Mouse (Mus musculus) liver, embryonic 15.5 days (tissue): ENCODE results near the gene Pde4b. TPM values are rescaled to one million over a fixed set of nuclear protein-coding genes. Genes with fewer than 3 reads are reported as not detected.

Source experiments
- ATAC-seq: fragments of 200-750 bp; cut with Nextera tagmentation; 2 replicates; pipeline ENCODE4 v1.8.0; 2017; ENCODE audit warnings: moderate number of reproducible peaks, mild to moderate bottlenecking, moderate library complexity; ENCODE audit not compliant: insufficient read depth
- H3K27ac ChIP-seq: fragments of 300-500 bp; sonication (generic); replicated peaks from 2 replicates; pipeline ENCODE4 v1.5.1; 2015; ENCODE audit warnings: mild to moderate bottlenecking, inconsistent platforms
- H3K27me3 ChIP-seq: fragments of 300-500 bp; sonication (generic); 2 replicates; pipeline ENCODE4 v1.6.1; 2015; ENCODE audit warnings: mild to moderate bottlenecking, inconsistent platforms
- H3K36me3 ChIP-seq: fragments of 300-500 bp; sonication (generic); replicated peaks from 2 replicates; pipeline ENCODE4 v1.6.1; 2015; ENCODE audit warnings: moderate library complexity, mild to moderate bottlenecking, inconsistent platforms
- H3K4me1 ChIP-seq: fragments of 300-500 bp; sonication (generic); replicated peaks from 2 replicates; pipeline ENCODE4 v1.6.1; 2015; ENCODE audit warnings: inconsistent platforms
- H3K4me2 ChIP-seq: fragments of 300-500 bp; sonication (generic); 2 replicates; pipeline ENCODE4 v1.6.1; 2015; ENCODE audit warnings: moderate library complexity, mild to moderate bottlenecking, inconsistent platforms
- H3K4me3 ChIP-seq: fragments of 300-500 bp; sonication (generic); replicated peaks from 2 replicates; pipeline ENCODE4 v1.5.1; 2015; ENCODE audit warnings: mild to moderate bottlenecking, inconsistent platforms
- H3K9ac ChIP-seq: fragments of 300-500 bp; sonication (generic); 2 replicates; pipeline ENCODE4 v1.6.1; 2015; ENCODE audit warnings: moderate library complexity, mild to moderate bottlenecking, inconsistent platforms
- H3K9me3 ChIP-seq: fragments of 300-500 bp; sonication (generic); replicated peaks from 2 replicates; pipeline ENCODE4 v1.6.1; 2016; ENCODE audit warnings: inconsistent platforms
- WGBS: fragments of 180-500 bp; shearing (Covaris S2); methylation state at CpG from one replicate; pipeline ENCODE4 v1.1.7; 2015; ENCODE audit warnings: mixed read lengths; ENCODE audit not compliant: insufficient replicate concordance; 5-methylcytosine and 5-hydroxymethylcytosine counted together
- polyA plus RNA-seq: library from polyadenylated mRNA; unstranded; fragments of >200 nt; fragmentation: Nextera tagmentation; extraction: Ambion mirVana; gene quantifications from 2 replicates; pipeline ENCODE4 v1.2.1, GENCODE M21; 2015

Pde4b gene
- polyA plus RNA-seq, 1 experiment from 2014 or later = 2.5 TPM

DNA sequence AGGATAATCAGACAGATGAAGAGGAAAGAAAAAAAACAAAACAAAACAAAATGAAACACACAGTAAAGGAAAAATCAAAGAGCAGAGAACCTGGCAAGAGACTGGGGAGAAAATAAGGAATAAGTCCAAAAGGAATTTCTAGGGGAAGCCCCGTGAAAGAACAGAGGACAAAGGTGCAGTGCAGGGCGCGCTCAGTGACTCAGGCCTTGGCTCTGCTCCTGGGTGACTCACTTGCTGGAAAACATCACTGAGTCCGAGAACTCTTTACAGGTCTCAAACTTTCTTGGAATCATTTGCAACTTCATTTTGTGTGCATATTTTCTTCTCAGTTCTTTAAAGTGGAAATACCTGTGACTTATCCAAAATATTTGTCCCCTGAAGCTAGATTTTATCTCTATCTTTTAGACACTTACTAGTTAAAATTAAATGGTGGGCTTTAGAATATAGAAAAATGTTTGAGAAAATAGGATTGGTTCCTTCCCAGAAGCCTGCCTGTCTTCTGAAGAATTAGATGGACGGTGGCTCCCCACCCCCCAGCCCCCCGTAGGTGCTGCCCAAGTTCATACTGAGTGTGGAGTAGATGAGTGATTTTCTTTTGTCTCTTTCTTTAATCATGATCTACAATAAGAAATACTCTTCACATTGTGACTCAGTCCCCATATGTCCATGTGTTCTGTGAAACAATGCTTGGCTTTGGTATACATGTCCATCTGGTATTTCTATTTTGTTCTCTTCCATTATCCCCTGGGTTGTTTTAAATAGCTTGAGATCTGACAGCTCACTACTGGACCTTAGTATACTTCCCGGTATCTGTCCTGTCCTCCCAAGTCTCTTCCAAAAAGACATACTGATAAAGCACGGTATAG is 446.1 kb downstream of the Pde4b start:
- no peak overlapping the region for H3K9ac ChIP-seq
- no peaks in the 10 kb centered on the region for H3K4me1 ChIP-seq
- no peak overlapping the region for H3K4me3 ChIP-seq
- 50% methylated on average over 8 of the region's 8 CpGs for WGBS
- no peak overlapping the region for H3K4me2 ChIP-seq
- H3K36me3 ChIP-seq = no peaks in the 10 kb centered on the region
- no peak for ATAC-seq
- H3K27ac ChIP-seq = 0 out of 2 replicates have a peak overlapping the region, but pooled peaks have one; percentile 2
- no peaks in the 10 kb centered on the region for H3K9me3 ChIP-seq
- no peaks in the 10 kb centered on the region for H3K27me3 ChIP-seq

- 45% methylated on average over 5 of the region's 5 CpGs for WGBS
- Histone ChIP-seq H3K9me3 (no peaks in the 10 kb centered on the region), H3K4me2 (no peak overlapping the region), H3K4me3 (no peak overlapping the region), H3K27me3 (no peaks in the 10 kb centered on the region), H3K9ac (no peak overlapping the region), H3K4me1 (no peaks in the 10 kb centered on the region), H3K27ac (0 out of 2 replicates have a peak overlapping the region, but pooled peaks have one; percentile 2), H3K36me3 (no peaks in the 10 kb centered on the region)
- ATAC-seq = no peak
Observed at GRCm38 (mm10) chr4:102534049-102534730, 446.8 kb downstream of the Pde4b start.

DNA sequence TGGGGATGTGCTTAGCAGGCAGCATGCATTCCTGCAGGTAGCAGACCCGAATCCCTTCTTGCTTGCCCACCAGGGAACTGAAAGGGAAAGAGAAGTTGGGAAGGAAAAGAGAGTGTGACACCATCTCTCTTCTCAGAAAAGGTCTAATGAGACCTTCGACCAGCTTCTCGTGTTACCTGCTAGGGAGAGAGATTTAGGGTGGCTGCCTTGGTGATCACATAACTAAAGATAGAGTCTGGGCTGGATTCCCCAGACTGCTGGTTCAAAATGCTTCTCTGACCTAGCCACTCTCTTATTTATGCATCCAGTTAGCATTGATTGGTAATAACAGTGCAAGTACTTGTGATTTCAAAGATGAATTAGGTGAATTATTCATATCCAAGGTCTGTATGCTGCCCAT is 448.5 kb downstream of the Pde4b start:
- 60% methylated on average over 3 of the region's 3 CpGs for WGBS
- ATAC-seq = no peak
- H3K4me2 ChIP-seq = no peak overlapping the region
- no peaks in the 10 kb centered on the region for H3K4me1 ChIP-seq
- no peak overlapping the region for H3K27ac ChIP-seq
- no peaks in the 10 kb centered on the region for H3K27me3 ChIP-seq
- H3K4me3 ChIP-seq = no peak overlapping the region
- H3K9me3 ChIP-seq = no peaks in the 10 kb centered on the region
- no peaks in the 10 kb centered on the region for H3K36me3 ChIP-seq
- H3K9ac ChIP-seq = no peak overlapping the region

DNA sequence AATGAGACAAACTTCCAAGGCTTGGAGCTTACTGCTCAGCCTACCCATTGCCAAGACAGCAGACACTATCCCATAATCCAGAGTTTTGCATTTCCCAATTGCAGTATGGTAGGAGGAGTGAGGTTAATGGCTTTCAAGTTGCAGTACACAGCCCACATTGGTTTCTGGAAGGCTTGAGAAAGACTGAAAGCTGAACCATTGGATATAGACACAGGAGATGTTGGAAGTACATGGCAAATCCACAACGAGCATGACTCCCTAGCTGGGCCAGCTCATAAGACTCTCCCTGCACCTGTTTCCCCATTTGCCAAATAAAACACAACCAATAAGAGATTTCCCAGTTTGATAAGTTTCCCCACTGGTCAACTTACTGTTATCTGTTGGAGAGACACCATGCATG is 450.9 kb downstream of the Pde4b start:
- Histone ChIP-seq H3K4me3 (no peak overlapping the region), H3K4me2 (no peak overlapping the region), H3K9ac (no peak overlapping the region), H3K9me3 (no peaks in the 10 kb centered on the region), H3K4me1 (no peaks in the 10 kb centered on the region), H3K27me3 (no peaks in the 10 kb centered on the region), H3K27ac (no peak overlapping the region), H3K36me3 (no peaks in the 10 kb centered on the region)
- no peak for ATAC-seq
- 65% methylated on average over 1 of the region's 1 CpGs for WGBS

GRCm38 (mm10) chr4:102538793-102539192 is 451.4 kb downstream of the Pde4b start:
- no peak overlapping the region for H3K4me3 ChIP-seq
- no peak for ATAC-seq
- H3K9ac ChIP-seq = no peak overlapping the region
- H3K9me3 ChIP-seq = no peaks in the 10 kb centered on the region
- no peak overlapping the region for H3K4me2 ChIP-seq
- 70% methylated on average over 2 of the region's 2 CpGs for WGBS
- H3K36me3 ChIP-seq = no peaks in the 10 kb centered on the region
- H3K4me1 ChIP-seq = no peaks in the 10 kb centered on the region
- no peaks in the 10 kb centered on the region for H3K27me3 ChIP-seq
- no peak overlapping the region for H3K27ac ChIP-seq

DNA sequence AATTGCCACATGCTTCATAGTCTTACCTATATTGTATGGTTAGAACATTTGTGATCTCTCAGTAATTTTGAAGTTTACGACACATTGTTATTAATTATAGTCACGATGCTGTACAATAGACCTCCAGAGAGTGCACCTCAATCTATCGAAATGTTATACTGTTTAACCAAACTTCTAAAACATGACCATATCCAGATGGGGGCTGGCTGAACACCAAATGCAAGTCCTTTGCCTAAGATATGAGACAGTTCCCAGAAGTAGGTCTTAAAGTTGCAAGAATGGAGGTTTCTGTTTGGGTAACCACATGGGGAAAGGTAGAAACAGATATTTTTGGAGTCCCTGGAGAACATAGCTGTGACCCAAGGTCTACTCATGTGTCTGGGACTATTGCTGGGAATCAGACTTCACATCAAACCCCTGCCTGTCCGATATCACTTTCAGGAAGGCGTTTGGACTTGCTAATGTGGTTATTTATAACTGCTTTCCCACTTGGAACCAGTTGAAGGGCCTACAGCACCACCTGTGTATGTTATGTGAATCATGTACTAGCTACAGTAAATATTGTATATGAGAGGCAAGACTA is 452.3 kb downstream of the Pde4b start:
- H3K36me3 ChIP-seq = no peaks in the 10 kb centered on the region
- H3K9ac ChIP-seq = no peak overlapping the region
- H3K4me2 ChIP-seq = no peak overlapping the region
- 62% methylated on average over 5 of the region's 5 CpGs for WGBS
- no peak overlapping the region for H3K27ac ChIP-seq
- H3K4me1 ChIP-seq = no peaks in the 10 kb centered on the region
- H3K27me3 ChIP-seq = no peaks in the 10 kb centered on the region
- H3K9me3 ChIP-seq = no peaks in the 10 kb centered on the region
- no peak overlapping the region for H3K4me3 ChIP-seq
- no peak for ATAC-seq

DNA sequence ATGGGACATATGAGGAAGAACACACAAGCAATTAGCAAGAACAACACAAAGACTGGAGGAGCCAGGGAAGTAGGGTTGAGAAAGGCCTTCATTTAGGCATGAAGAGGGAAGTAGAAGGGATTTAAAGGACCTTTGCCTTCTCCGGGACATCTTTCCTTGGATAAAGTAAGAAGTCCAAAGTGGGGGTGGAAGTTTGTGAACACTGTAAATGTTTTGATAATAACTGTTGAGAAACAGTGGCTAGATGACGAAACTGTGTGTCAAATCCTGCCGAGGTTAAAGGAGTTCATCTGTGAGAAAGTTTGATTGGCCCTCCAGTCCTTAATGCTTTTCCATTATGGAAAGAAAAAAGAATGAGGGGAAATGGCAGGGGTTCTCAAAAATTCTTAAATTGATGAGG is 455.6 kb downstream of the Pde4b start:
- Histone ChIP-seq H3K4me2 (no peak overlapping the region), H3K9me3 (no peaks in the 10 kb centered on the region), H3K4me3 (no peak overlapping the region), H3K36me3 (no peaks in the 10 kb centered on the region), H3K9ac (no peak overlapping the region), H3K27ac (no peak overlapping the region), H3K4me1 (no peaks in the 10 kb centered on the region), H3K27me3 (no peaks in the 10 kb centered on the region)
- ATAC-seq = no peak
- WGBS = 58% methylated on average over 3 of the region's 3 CpGs

DNA sequence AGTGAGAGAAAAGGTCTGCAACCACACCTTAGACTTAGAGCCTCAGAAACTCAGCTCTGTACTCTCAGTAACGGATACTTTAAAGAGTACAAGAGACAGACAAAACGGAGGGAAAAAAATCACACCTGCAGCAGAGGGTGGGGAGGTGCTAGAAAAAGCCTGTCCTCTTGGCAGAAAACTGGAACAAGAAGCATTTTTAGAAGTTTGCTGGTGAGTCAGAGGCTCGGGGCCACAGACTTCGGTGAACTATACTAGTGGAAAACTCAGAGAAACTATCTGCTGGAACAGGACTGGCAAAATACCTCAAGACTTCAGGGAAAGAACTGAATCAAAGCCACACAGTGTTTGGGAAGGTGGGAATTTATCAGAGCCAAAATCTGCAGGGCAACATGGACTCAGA is 457.9 kb downstream of the Pde4b start:
- H3K27ac ChIP-seq = no peak overlapping the region
- no peaks in the 10 kb centered on the region for H3K4me1 ChIP-seq
- no peak overlapping the region for H3K4me3 ChIP-seq
- WGBS = 63% methylated on average over 4 of the region's 4 CpGs
- no peaks in the 10 kb centered on the region for H3K27me3 ChIP-seq
- H3K9me3 ChIP-seq = no peaks in the 10 kb centered on the region
- H3K4me2 ChIP-seq = no peak overlapping the region
- no peak for ATAC-seq
- no peak overlapping the region for H3K9ac ChIP-seq
- no peaks in the 10 kb centered on the region for H3K36me3 ChIP-seq

DNA sequence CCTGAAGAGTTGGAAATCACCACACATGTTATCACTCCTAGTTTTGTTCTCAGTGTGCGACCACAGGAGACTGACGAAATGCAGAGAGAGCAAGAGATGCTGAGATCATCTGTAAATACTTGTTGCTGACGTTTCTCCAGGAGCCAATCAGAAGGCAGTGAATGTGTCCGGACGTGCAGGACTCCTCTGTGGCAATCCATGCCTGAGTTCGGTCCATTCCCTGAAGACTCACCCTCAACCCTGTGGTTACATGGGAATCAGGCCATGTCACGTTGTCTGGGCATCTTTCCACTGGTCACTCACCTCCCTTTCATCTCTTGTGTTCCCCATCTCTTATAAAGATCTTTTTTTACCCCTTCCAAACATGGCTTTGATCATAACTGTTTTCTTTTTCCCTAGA is 468.2 kb downstream of the Pde4b start:
- Histone ChIP-seq H3K36me3 (no peaks in the 10 kb centered on the region), H3K9me3 (no peaks in the 10 kb centered on the region), H3K27ac (no peak overlapping the region), H3K9ac (no peak overlapping the region), H3K4me3 (no peak overlapping the region), H3K4me1 (0 out of 2 replicates have a peak, but pooled peaks cover 3% of the 10 kb centered on the region), H3K27me3 (no peaks in the 10 kb centered on the region), H3K4me2 (no peak overlapping the region)
- WGBS = 53% methylated on average over 7 of the region's 7 CpGs
- no peak for ATAC-seq

DNA sequence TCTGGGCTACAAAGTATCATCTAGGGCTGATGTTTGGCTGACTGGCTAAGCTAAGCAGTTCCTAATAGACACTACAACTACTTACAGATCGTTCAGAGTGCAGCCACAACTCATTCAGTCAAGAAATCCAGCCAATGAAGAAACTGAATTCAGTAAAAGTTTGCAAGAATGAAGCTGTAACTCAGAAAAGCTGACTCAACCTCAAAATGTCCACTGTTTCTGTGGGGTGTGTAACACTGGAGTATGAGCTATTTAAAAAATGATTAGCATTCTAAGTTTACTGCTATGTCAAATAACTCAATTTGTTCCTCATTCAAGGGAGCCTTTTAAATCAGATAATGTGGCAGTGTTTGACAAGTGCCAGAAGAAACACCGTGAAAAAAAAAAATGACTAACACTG is 469.7 kb downstream of the Pde4b start:
- 40% methylated on average over 2 of the region's 2 CpGs for WGBS
- no peak overlapping the region for H3K4me2 ChIP-seq
- no peak overlapping the region for H3K4me3 ChIP-seq
- no peaks in the 10 kb centered on the region for H3K27me3 ChIP-seq
- H3K9ac ChIP-seq = no peak overlapping the region
- 0 out of 2 replicates have a peak, but pooled peaks cover 3% of the 10 kb centered on the region for H3K4me1 ChIP-seq
- ATAC-seq = no peak
- H3K36me3 ChIP-seq = no peaks in the 10 kb centered on the region
- H3K9me3 ChIP-seq = no peaks in the 10 kb centered on the region
- no peak overlapping the region for H3K27ac ChIP-seq

- no peaks in the 10 kb centered on the region for H3K36me3 ChIP-seq
- WGBS = 41% methylated on average over 9 of the region's 9 CpGs
- no peak overlapping the region for H3K4me3 ChIP-seq
- no peak for ATAC-seq
- H3K9ac ChIP-seq = no peak overlapping the region
- H3K27ac ChIP-seq = no peak overlapping the region
- no peaks in the 10 kb centered on the region for H3K27me3 ChIP-seq
- H3K4me2 ChIP-seq = no peak overlapping the region
- H3K4me1 ChIP-seq = 0 out of 2 replicates have a peak, but pooled peaks cover 3% of the 10 kb centered on the region
- H3K9me3 ChIP-seq = no peaks in the 10 kb centered on the region
Observed at GRCm38 (mm10) chr4:102557508-102558220, 470.3 kb downstream of the Pde4b start.
